ENCODE assay signal across 8 mouse cellular contexts in genomic region chr17:66449460-66450341, GRCm38 (mm10). TPM values are rescaled to one million over a fixed set of nuclear protein-coding genes. Genes with fewer than 3 reads are reported as not detected.
A peak's percentile ranks its signal among the peaks of the same experiment; 100 is the strongest.
DNase-seq lines count a peak whose midpoint lies in the region; ATAC-seq and TF ChIP-seq lines count a peak whose summit lies in the region.

Mtcl1 (minus strand) TSS chr17:66449750.

- peak; percentile 89 for ATAC-seq in forebrain, embryonic 14.5 days
- ATAC-seq in liver, embryonic 15.5 days (ENCODE audit: insufficient read depth), result peak; percentile 22
- peak; percentile 83 for ATAC-seq in neural tube, embryonic 12.5 days (ENCODE audit: low FRiP score, low read depth)

- no peak for TF ChIP-seq CTCF in E14TG2a.4 (conservative IDR thresholded peaks at IDR 0.05; ENCODE audit: low read length)

- WGBS in forebrain, embryonic 14.5 days, result under 1% methylated on average over 68 of the region's 76 CpGs
- under 1% methylated on average over 76 of the region's 76 CpGs for WGBS in liver, embryonic 15.5 days (ENCODE audit: insufficient replicate concordance)
- under 1% methylated on average over 76 of the region's 76 CpGs for WGBS in neural tube, embryonic 12.5 days

- peak within 1 kb of the TSS; percentile 90 for H3K27ac ChIP-seq in forebrain, embryonic 14.5 days (ENCODE audit: low read depth, low read length)
- H3K27ac ChIP-seq in liver, embryonic 15.5 days (replicated peaks), result no peak within 1 kb of the TSS
- peak within 1 kb of the TSS; percentile 95 for H3K27ac ChIP-seq in neural tube, embryonic 12.5 days

- peaks cover 75% of the 10 kb centered on the region for H3K4me1 ChIP-seq in E14TG2a.4 (replicated peaks; ENCODE audit: low read depth, low read length)
- H3K4me1 ChIP-seq in forebrain, embryonic 14.5 days (ENCODE audit: control insufficient read depth, insufficient read depth, low read length), result peaks cover 31% of the 10 kb centered on the region
- H3K4me1 ChIP-seq in liver, embryonic 15.5 days (replicated peaks), result peaks cover 18% of the 10 kb centered on the region; the same call in 1 of the 2 replicates
- H3K4me1 ChIP-seq in neural tube, embryonic 12.5 days, result peaks cover 45% of the 10 kb centered on the region

- intact Hi-C loops in heart, postnatal 10 days (cut with DNase I), result loop anchor here (5.0 kb wide), 1 partner anchor 97 kb away; no protein-coding TSS in a partner anchor

- H3K9me3 ChIP-seq in E14TG2a.4 (ENCODE audit: low read length), result no peaks in the 10 kb centered on the region
- no peaks in the 10 kb centered on the region for H3K9me3 ChIP-seq in forebrain, embryonic 14.5 days (replicated peaks; ENCODE audit: control insufficient read depth, low read length)
- H3K9me3 ChIP-seq in liver, embryonic 15.5 days (replicated peaks), result no peaks in the 10 kb centered on the region
- no peaks in the 10 kb centered on the region for H3K9me3 ChIP-seq in neural tube, embryonic 12.5 days

- DNase-seq in c-Kit-positive CD71-negative TER-119-negative erythroid progenitor cells, embryonic 14.5 days (ENCODE audit: low read depth), result peak; percentile 20
- DNase-seq in forebrain, embryonic 14.5 days (ENCODE audit: low spot score), result peak; percentile 94
- peak; percentile 73 for DNase-seq in heart, postnatal 10 days
- DNase-seq in kidney, postnatal 36 days, result peak; percentile 63 to 81
- peak; percentile 62 for DNase-seq in testis, postnatal 14 days (ENCODE audit: low spot score)

- peak within 1 kb of the TSS; percentile 66 for H3K4me2 ChIP-seq in forebrain, embryonic 14.5 days (ENCODE audit: low read length)
- peak within 1 kb of the TSS; percentile 77 for H3K4me2 ChIP-seq in liver, embryonic 15.5 days
- peak within 1 kb of the TSS; percentile 93 for H3K4me2 ChIP-seq in neural tube, embryonic 12.5 days (replicated peaks)

- H3K4me3 ChIP-seq in E14TG2a.4 (replicated peaks; ENCODE audit: low read length), result peak within 1 kb of the TSS; percentile 90
- H3K4me3 ChIP-seq in forebrain, embryonic 14.5 days (ENCODE audit: low read depth, low read length), result peak within 1 kb of the TSS; percentile 90
- H3K4me3 ChIP-seq in liver, embryonic 15.5 days (replicated peaks), result peak within 1 kb of the TSS; percentile 52
- H3K4me3 ChIP-seq in neural tube, embryonic 12.5 days, result peak within 1 kb of the TSS; percentile 94

- peaks cover 25% of the 10 kb centered on the region for H3K36me3 ChIP-seq in E14TG2a.4 (ENCODE audit: insufficient read depth, low read length)
- H3K36me3 ChIP-seq in forebrain, embryonic 14.5 days (ENCODE audit: control insufficient read depth, insufficient read depth, low read length), result no peaks in the 10 kb centered on the region
- no peaks in the 10 kb centered on the region for H3K36me3 ChIP-seq in liver, embryonic 15.5 days (replicated peaks)
- H3K36me3 ChIP-seq in neural tube, embryonic 12.5 days, result no peaks in the 10 kb centered on the region

- peak within 1 kb of the TSS; percentile 97 for H3K9ac ChIP-seq in forebrain, embryonic 14.5 days (ENCODE audit: low read length)
- no peak within 1 kb of the TSS for H3K9ac ChIP-seq in liver, embryonic 15.5 days
- H3K9ac ChIP-seq in neural tube, embryonic 12.5 days, result peak within 1 kb of the TSS; percentile 97

- H3K27me3 ChIP-seq in E14TG2a.4 (ENCODE audit: insufficient read depth, low read length), result peaks cover 15% of the 10 kb centered on the region
- H3K27me3 ChIP-seq in forebrain, embryonic 14.5 days (replicated peaks; ENCODE audit: control insufficient read depth, insufficient read depth, low read length), result 0 out of 2 replicates have a peak, but pooled peaks cover 3% of the 10 kb centered on the region
- H3K27me3 ChIP-seq in liver, embryonic 15.5 days, result peaks cover 86% of the 10 kb centered on the region
- no peaks in the 10 kb centered on the region for H3K27me3 ChIP-seq in neural tube, embryonic 12.5 days (replicated peaks)

RNA-seq across cellular contexts. Expression of gene Mtcl1, which starts in this region (rescaled TPM):
- polyA plus RNA-seq in forebrain, embryonic 14.5 days (2014; fragmentation: Nextera tagmentation; extraction: Ambion mirVana), result 17.5 and 24.5 TPM in 2 replicates
- total RNA-seq in heart, postnatal 10 days (2021), result 1 to 10 TPM; 4.1 to 4.7 TPM
- polyA plus RNA-seq in liver, embryonic 15.5 days (2015; fragmentation: Nextera tagmentation; extraction: Ambion mirVana), result 0.10 and 0.12 TPM in 2 replicates
- polyA plus RNA-seq in neural tube, embryonic 12.5 days (2016; fragmentation: Nextera tagmentation; extraction: Ambion mirVana), result 35.0 and 38.6 TPM in 2 replicates

Comparison
In these comparisons a context has a peak if more than half of its experiments do, and no peak if none do; other contexts are left out.
1. RNA of gene Mtcl1 (polyA plus RNA-seq): 35.0 to 38.6 TPM in neural tube, embryonic 12.5 days and 17.5 to 24.5 TPM in forebrain, embryonic 14.5 days; 0.10 to 0.12 TPM in liver, embryonic 15.5 days; every median in the first group is over 10 times any median in the second.
2. Peak in ATAC-seq, H3K4me3 ChIP-seq and H3K4me2 ChIP-seq in liver, embryonic 15.5 days; RNA of the gene not detected or under 1 TPM.
3. DNase-seq: peak in every context shown above with its lines; median percentile 94 in forebrain, embryonic 14.5 days; 73 in heart, postnatal 10 days; 72 in kidney, postnatal 36 days; 62 in testis, postnatal 14 days; 20 in c-Kit-positive CD71-negative TER-119-negative erythroid progenitor cells, embryonic 14.5 days.
4. ATAC-seq: peak in every context shown above with its lines; median percentile 89 in forebrain, embryonic 14.5 days; 83 in neural tube, embryonic 12.5 days; 22 in liver, embryonic 15.5 days.
5. Peak in every context shown above with its lines, with median percentiles within 50 percentile points of each other: H3K4me3 ChIP-seq and H3K4me2 ChIP-seq.